Mouse (Mus musculus) B cell, adult 2 months (primary cell): ENCODE results near the gene Grin2c.

Experiments used
- DNase-seq, 2 experiments: peaks; one replicate each; pipeline ENCODE4 v3.0.0; 2022

The Grin2c gene

GRCm38 (mm10) chr11:115229021-115229930, 37.8 kb downstream of the Grin2c start:
- DNase-seq = no peak

GRCm38 (mm10) chr11:115228430-115228829, 38.6 kb downstream of the Grin2c start:
- DNase-seq = no peak

- no peak for DNase-seq
Measured at GRCm38 (mm10) chr11:115227640-115228039, 39.4 kb downstream of the Grin2c start.

- no peak for DNase-seq
Measured at GRCm38 (mm10) chr11:115226811-115227491, 40.1 kb downstream of the Grin2c start.

GRCm38 (mm10) chr11:115225301-115225700, 41.7 kb downstream of the Grin2c start:
- DNase-seq = no peak

- DNase-seq = peak; percentile 61 to 63
Measured at GRCm38 (mm10) chr11:115224889-115225288, 42.2 kb downstream of the Grin2c start.

- no peak for DNase-seq
Measured at GRCm38 (mm10) chr11:115223877-115224276, 43.2 kb downstream of the Grin2c start.

- no peak for DNase-seq
Measured at GRCm38 (mm10) chr11:115223451-115223850, 43.6 kb downstream of the Grin2c start.

- no peak for DNase-seq
Measured at GRCm38 (mm10) chr11:115222570-115222969, 44.5 kb downstream of the Grin2c start.

GRCm38 (mm10) chr11:115222077-115222476, 45.0 kb downstream of the Grin2c start:
- DNase-seq = no peak

- DNase-seq = no peak
Measured at GRCm38 (mm10) chr11:115219685-115220084, 47.4 kb downstream of the Grin2c start.

- DNase-seq = no peak
Measured at GRCm38 (mm10) chr11:115219263-115219662, 47.8 kb downstream of the Grin2c start.

GRCm38 (mm10) chr11:115217439-115218410, 49.3 kb downstream of the Grin2c start:
- DNase-seq = no peak

- no peak for DNase-seq
Measured at GRCm38 (mm10) chr11:115215123-115215522, 51.9 kb downstream of the Grin2c start.

GRCm38 (mm10) chr11:115212116-115212515, 54.9 kb downstream of the Grin2c start:
- DNase-seq = no peak

GRCm38 (mm10) chr11:115209958-115210357, 57.1 kb downstream of the Grin2c start:
- DNase-seq = no peak

- no peak for DNase-seq
Measured at GRCm38 (mm10) chr11:115208776-115209732, 58.0 kb downstream of the Grin2c start.

- DNase-seq = no peak
Measured at GRCm38 (mm10) chr11:115208126-115208525, 58.9 kb downstream of the Grin2c start.

GRCm38 (mm10) chr11:115202756-115203155, 64.3 kb downstream of the Grin2c start:
- peak in 1 of 2 experiments; percentile 6 for DNase-seq

- DNase-seq = peak; percentile 82
Measured at GRCm38 (mm10) chr11:115202316-115202715, 64.7 kb downstream of the Grin2c start.

GRCm38 (mm10) chr11:115200520-115200919, 66.5 kb downstream of the Grin2c start:
- no peak for DNase-seq
